Mouse (Mus musculus) embryonic facial prominence, embryonic 12.5 days (tissue): ENCODE measurements around the gene Olfr355. TPM values are rescaled to one million over a fixed set of nuclear protein-coding genes. Genes with fewer than 3 reads are reported as not detected.

Experiments
- ATAC-seq: fragments of 200-750 bp; cut with Nextera tagmentation; 2 replicates; pipeline ENCODE4 v1.8.0; 2017; ENCODE audit not compliant: insufficient number of reproducible peaks, insufficient read depth, low FRiP score, low TSS enrichment
- H3K27ac ChIP-seq: fragments of 300-500 bp; sonication (generic); 2 replicates; pipeline ENCODE4 v1.5.1; 2016; ENCODE audit warnings: mild to moderate bottlenecking
- H3K27me3 ChIP-seq: fragments of 300-500 bp; sonication (generic); 2 replicates; pipeline ENCODE4 v1.6.1; 2016; ENCODE audit warnings: mild to moderate bottlenecking, moderate library complexity
- H3K36me3 ChIP-seq: fragments of 300-500 bp; sonication (generic); 2 replicates; pipeline ENCODE4 v1.6.1; 2016; ENCODE audit warnings: mild to moderate bottlenecking
- H3K4me1 ChIP-seq: fragments of 300-500 bp; sonication (generic); 2 replicates; pipeline ENCODE4 v1.6.1; 2016
- H3K4me2 ChIP-seq: fragments of 300-500 bp; sonication (generic); replicated peaks from 2 replicates; pipeline ENCODE4 v1.6.1; 2016; ENCODE audit warnings: mild to moderate bottlenecking, moderate library complexity
- H3K4me3 ChIP-seq: fragments of 300-500 bp; sonication (generic); 2 replicates; pipeline ENCODE4 v1.5.1; 2016; ENCODE audit warnings: mild to moderate bottlenecking
- H3K9ac ChIP-seq: fragments of 300-500 bp; sonication (generic); 2 replicates; pipeline ENCODE4 v1.6.1; 2016; ENCODE audit warnings: mild to moderate bottlenecking, moderate library complexity
- H3K9me3 ChIP-seq: fragments of 300-500 bp; sonication (generic); 2 replicates; pipeline ENCODE4 v1.6.1; 2016; ENCODE audit warnings: mild to moderate bottlenecking, moderate library complexity
- whole genome bisulfite sequencing: fragments of 180-500 bp; shearing (Covaris S2); methylation state at CpG from one replicate; pipeline ENCODE4 v1.1.7; 2016; 5-methylcytosine and 5-hydroxymethylcytosine counted together
- polyA plus RNA-seq: library from polyadenylated mRNA; unstranded; fragments of >200 nt; fragmentation: Nextera tagmentation; extraction: Ambion mirVana; gene quantifications from 2 replicates; pipeline ENCODE4 v1.2.1, GENCODE M21; 2016

Gene Olfr355
- not detected in 2 replicates for polyA plus RNA-seq

DNA sequence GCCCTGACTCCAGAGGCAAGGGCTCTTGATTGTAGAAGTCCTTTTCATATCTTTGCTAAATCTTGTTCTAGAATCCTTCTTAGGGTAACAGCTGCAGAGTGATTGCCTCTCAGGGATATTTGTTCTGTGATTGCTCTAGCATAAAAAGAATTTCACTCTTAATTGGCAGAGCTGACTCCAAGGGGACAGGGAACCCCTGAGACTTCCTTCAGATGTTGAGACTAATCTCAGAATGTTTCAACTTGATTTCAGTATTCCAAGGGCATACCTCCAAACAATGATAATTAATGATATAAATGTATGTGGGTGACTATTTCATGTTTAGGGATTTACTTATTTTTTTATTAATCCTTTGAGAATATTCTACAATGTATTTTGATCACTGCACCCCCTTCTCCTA, at the start of gene Olfr355:
Gene Olfr355 (minus strand): TSS at position 101 of the 400 bp plus-strand sequence.
- H3K4me2 ChIP-seq = no peak within 1 kb of the TSS
- no peaks in the 10 kb centered on the region for H3K4me1 ChIP-seq
- no peaks in the 10 kb centered on the region for H3K9me3 ChIP-seq
- no peak within 1 kb of the TSS for H3K27ac ChIP-seq
- ATAC-seq = no peak
- H3K36me3 ChIP-seq = no peaks in the 10 kb centered on the region
- no peak within 1 kb of the TSS for H3K4me3 ChIP-seq
- H3K9ac ChIP-seq = no peak within 1 kb of the TSS
- no peaks in the 10 kb centered on the region for H3K27me3 ChIP-seq

DNA sequence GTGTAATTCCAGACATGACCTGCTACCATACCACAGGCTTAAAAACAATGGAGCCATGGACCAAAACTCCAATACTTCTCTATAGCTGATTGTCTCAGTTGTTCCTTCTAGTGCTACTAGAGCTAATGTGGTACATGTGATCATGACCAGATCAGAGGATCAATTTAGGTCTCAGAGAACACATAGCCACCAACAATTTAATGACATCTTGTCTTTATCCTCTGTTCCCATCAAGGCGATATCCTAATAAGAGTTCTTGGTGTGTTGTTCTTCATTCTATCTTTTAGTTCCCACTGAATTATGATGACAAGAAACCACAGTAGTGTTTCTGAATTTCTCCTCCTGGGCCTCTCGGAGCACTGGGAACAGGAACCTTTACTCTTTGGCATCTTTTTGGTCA, 8.1 kb upstream of the Olfr355 start, which contains the start of gene Olfr356:
Gene Olfr356 (plus strand): TSS at position 301 of the 400 bp plus-strand sequence.
- no peak for ATAC-seq
- Histone ChIP-seq H3K4me1 (no peaks in the 10 kb centered on the region), H3K4me3 (no peak within 1 kb of the TSS), H3K9ac (no peak within 1 kb of the TSS), H3K9me3 (peaks cover 15% of the 10 kb centered on the region; the same call in 1 of the 2 replicates), H3K36me3 (no peaks in the 10 kb centered on the region), H3K4me2 (no peak within 1 kb of the TSS), H3K27ac (no peak within 1 kb of the TSS), H3K27me3 (no peaks in the 10 kb centered on the region)
- 86% methylated on average over 2 of the region's 2 CpGs for WGBS

DNA sequence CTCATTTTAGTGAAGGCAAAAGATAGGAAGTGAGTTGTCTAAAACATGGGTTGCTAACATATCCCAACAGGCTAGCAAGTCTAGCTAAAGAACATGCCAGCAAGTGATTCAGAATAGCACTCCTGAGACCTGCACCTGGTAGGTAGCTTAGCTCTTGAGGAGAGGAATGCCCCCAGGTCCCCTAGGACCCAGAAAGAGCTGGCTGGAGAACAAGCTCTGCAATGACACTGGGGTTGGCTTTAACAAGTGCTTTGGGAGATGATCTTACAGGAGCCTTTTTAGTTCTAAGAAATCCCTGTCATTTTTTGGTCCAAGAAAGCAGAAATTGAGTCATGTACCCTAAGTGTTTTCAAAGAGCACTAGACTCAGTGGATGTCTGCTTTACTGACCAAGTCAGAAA, 23.3 kb downstream of the Olfr355 start, which contains the start of gene Olfr354:
Gene Olfr354 (plus strand): TSS at position 301 of the 400 bp plus-strand sequence.
- Histone ChIP-seq H3K4me3 (no peak within 1 kb of the TSS), H3K27me3 (no peaks in the 10 kb centered on the region), H3K4me1 (no peaks in the 10 kb centered on the region), H3K9me3 (peaks cover 13% of the 10 kb centered on the region; the same call in 1 of the 2 replicates), H3K27ac (no peak within 1 kb of the TSS), H3K4me2 (no peak within 1 kb of the TSS), H3K36me3 (no peaks in the 10 kb centered on the region), H3K9ac (no peak within 1 kb of the TSS)
- ATAC-seq = no peak

DNA sequence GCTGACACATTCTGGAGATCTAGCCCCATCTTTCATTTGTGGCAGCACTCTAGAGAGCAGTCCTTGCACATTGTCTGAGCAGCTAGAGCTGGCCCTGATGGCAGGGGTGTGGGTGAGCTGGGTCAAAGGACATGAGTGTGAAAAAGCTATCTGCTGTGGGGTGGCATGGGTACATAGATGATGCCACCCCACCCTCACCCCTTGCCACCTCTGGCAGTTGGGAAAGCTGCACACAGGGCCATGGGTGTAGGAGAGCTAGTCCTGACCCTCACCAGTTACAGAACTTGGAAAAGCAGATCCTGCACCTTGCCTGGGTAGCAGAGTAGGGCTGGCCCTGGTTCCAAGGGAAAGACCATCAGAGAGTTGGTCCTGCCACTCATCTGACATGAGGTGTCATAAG, 31.6 kb downstream of the Olfr355 start:
- H3K4me3 ChIP-seq = no peak overlapping the region
- no peaks in the 10 kb centered on the region for H3K36me3 ChIP-seq
- peaks cover 9% of the 10 kb centered on the region for H3K9me3 ChIP-seq
- no peak overlapping the region for H3K4me2 ChIP-seq
- no peak overlapping the region for H3K27ac ChIP-seq
- no peaks in the 10 kb centered on the region for H3K4me1 ChIP-seq
- ATAC-seq = no peak
- no peaks in the 10 kb centered on the region for H3K27me3 ChIP-seq
- no peak overlapping the region for H3K9ac ChIP-seq

DNA sequence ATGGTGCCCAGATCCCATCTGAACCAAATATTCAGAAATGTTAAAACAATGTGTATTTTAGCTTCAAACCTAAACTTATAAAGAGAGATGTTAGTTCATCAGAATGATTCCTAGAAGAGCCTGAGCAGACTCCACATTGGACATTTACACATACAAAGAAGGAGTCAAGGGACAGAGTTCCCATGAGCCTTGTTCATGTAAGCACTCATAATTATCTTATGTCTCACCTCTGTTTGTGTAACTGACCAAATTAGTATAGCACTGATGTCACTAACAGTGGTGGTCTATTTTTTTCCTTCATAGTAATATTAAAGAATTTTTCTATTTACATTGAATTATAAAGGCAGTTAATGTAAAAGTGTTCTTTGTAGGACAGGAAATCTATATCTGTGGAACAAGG, 35.9 kb downstream of the Olfr355 start, which contains the start of gene Olfr353:
Gene Olfr353 (minus strand): TSS at position 101 of the 400 bp plus-strand sequence.
- Histone ChIP-seq H3K4me1 (no peaks in the 10 kb centered on the region), H3K27ac (no peak within 1 kb of the TSS), H3K4me2 (no peak within 1 kb of the TSS), H3K4me3 (no peak within 1 kb of the TSS), H3K9ac (no peak within 1 kb of the TSS), H3K9me3 (peaks cover 4% of the 10 kb centered on the region), H3K36me3 (no peaks in the 10 kb centered on the region), H3K27me3 (no peaks in the 10 kb centered on the region)
- no peak for ATAC-seq

Other genes starting within 250 kb of the Olfr355 start
- gene Olfr346, start 243.1 kb downstream of the Olfr355 start, polyA plus RNA-seq = not detected in 2 replicates
- not detected in 2 replicates for gene Olfr347, start 197.0 kb downstream of the Olfr355 start, polyA plus RNA-seq
- not detected in 2 replicates for gene Olfr348, start 144.6 kb downstream of the Olfr355 start, polyA plus RNA-seq
- gene Olfr50, start 138.4 kb downstream of the Olfr355 start, polyA plus RNA-seq = not detected in 2 replicates
- not detected in 2 replicates for gene Olfr3, start 111.9 kb downstream of the Olfr355 start, polyA plus RNA-seq
- not detected in 2 replicates for gene Olfr350, start 82.6 kb downstream of the Olfr355 start, polyA plus RNA-seq
- not detected in 2 replicates for gene Olfr351, start 66.2 kb downstream of the Olfr355 start, polyA plus RNA-seq
- gene Olfr352, start 60.4 kb downstream of the Olfr355 start, polyA plus RNA-seq = not detected in 2 replicates
- not detected in 2 replicates for gene Olfr353, start 36.0 kb downstream of the Olfr355 start, polyA plus RNA-seq
- gene Olfr354, start 23.2 kb downstream of the Olfr355 start, polyA plus RNA-seq = not detected in 2 replicates
- not detected in 2 replicates for gene Olfr356, start 8.2 kb upstream of the Olfr355 start, polyA plus RNA-seq
- gene Olfr357, start 64.9 kb upstream of the Olfr355 start, polyA plus RNA-seq = not detected in 2 replicates
- gene Olfr358, start 80.4 kb upstream of the Olfr355 start, polyA plus RNA-seq = not detected in 2 replicates
- not detected in 2 replicates for gene Olfr360, start 136.8 kb upstream of the Olfr355 start, polyA plus RNA-seq
- gene Olfr361, start 160.4 kb upstream of the Olfr355 start, polyA plus RNA-seq = not detected in 2 replicates
- not detected in 2 replicates for gene Olfr362, start 189.0 kb upstream of the Olfr355 start, polyA plus RNA-seq
- gene Olfr364-ps1, start 210.4 kb upstream of the Olfr355 start, polyA plus RNA-seq = not detected in 2 replicates